Mouse (Mus musculus) heart, embryonic 14.5 days (tissue): ENCODE data around the gene Cysrt1. TPM values are rescaled to one million over a fixed set of nuclear protein-coding genes. Genes with fewer than 3 reads are reported as not detected.
"Not testable (repeated sequence)": the region's sequence is repeated elsewhere in the genome, so short reads cannot be mapped to it uniquely, and the experiment has no call there.

Experiments
- ATAC-seq: fragments of 200-750 bp; cut with Nextera tagmentation; 2 replicates; pipeline ENCODE4 v1.8.0; 2017; ENCODE audit warnings: low read depth, moderate TSS enrichment; ENCODE audit not compliant: insufficient number of reproducible peaks, insufficient read depth, low FRiP score
- H3K27ac ChIP-seq, 2 experiments: fragments of 200-500 bp in 1 of 2; fragments of 300-500 bp in 1 of 2; sonication (generic) in 1 of 2; replicated peaks in 1 of 2; 2 replicates each; pipeline ENCODE4 v1.5.1; 2012 to 2014; ENCODE audit warnings: low read depth in 2 of 2, low read length in 2 of 2, control low read depth in 1 of 2, mild to moderate bottlenecking in 1 of 2, mixed read lengths in 1 of 2; ENCODE audit not compliant: control insufficient read depth in 1 of 2, insufficient read depth in 1 of 2
- H3K27me3 ChIP-seq: fragments of 300-500 bp; sonication (generic); 2 replicates; pipeline ENCODE4 v1.6.1; 2014; ENCODE audit warnings: mild to moderate bottlenecking, low read length, control low read depth; ENCODE audit not compliant: control insufficient read depth, insufficient read depth
- H3K36me3 ChIP-seq: fragments of 300-500 bp; sonication (generic); 2 replicates; pipeline ENCODE4 v1.6.1; 2014; ENCODE audit warnings: mild to moderate bottlenecking, control low read depth, low read length, mixed read lengths; ENCODE audit not compliant: control insufficient read depth, insufficient read depth
- H3K4me1 ChIP-seq, 2 experiments: fragments of 200-500 bp in 1 of 2; fragments of 300-500 bp in 1 of 2; sonication (generic) in 1 of 2; 2 replicates each; pipeline ENCODE4 v1.6.1; 2012 to 2014; ENCODE audit warnings: low read length in 2 of 2, control low read depth in 1 of 2, mixed read lengths in 1 of 2; ENCODE audit not compliant: control insufficient read depth in 2 of 2, insufficient read depth in 2 of 2
- H3K4me2 ChIP-seq: fragments of 300-500 bp; sonication (generic); 2 replicates; pipeline ENCODE4 v1.6.1; 2014; ENCODE audit warnings: mild to moderate bottlenecking, low read length
- H3K4me3 ChIP-seq, 2 experiments: fragments of 200-500 bp in 1 of 2; fragments of 300-500 bp in 1 of 2; sonication (generic) in 1 of 2; 2 replicates each; pipeline ENCODE4 v1.5.1; 2012 to 2014; ENCODE audit warnings: low read length in 2 of 2, mild to moderate bottlenecking in 2 of 2, control low read depth in 1 of 2, low read depth in 1 of 2, moderate library complexity in 1 of 2; ENCODE audit not compliant: control insufficient read depth in 1 of 2, insufficient read depth in 1 of 2
- H3K9ac ChIP-seq: fragments of 300-500 bp; sonication (generic); 2 replicates; pipeline ENCODE4 v1.6.1; 2014; ENCODE audit warnings: mild to moderate bottlenecking, low read length
- H3K9me3 ChIP-seq: fragments of 300-500 bp; sonication (generic); 2 replicates; pipeline ENCODE4 v1.6.1; 2016; ENCODE audit warnings: low read length, control low read depth; ENCODE audit not compliant: control insufficient read depth
- WGBS: fragments of 180-500 bp; shearing (Covaris S2); extraction: QIAGEN DNeasy Blood & Tissue Kit; methylation state at CpG from one replicate; pipeline ENCODE4 v1.1.7; 2014; 5-methylcytosine and 5-hydroxymethylcytosine counted together
- polyA plus RNA-seq: library from polyadenylated mRNA; unstranded; fragments of >200 nt; fragmentation: Nextera tagmentation; extraction: Ambion mirVana; gene quantifications from 2 replicates; pipeline ENCODE4 v1.2.1, GENCODE M21; 2014

Cysrt1 gene
- polyA plus RNA-seq, 1 experiment from 2014 or later, result not detected

DNA sequence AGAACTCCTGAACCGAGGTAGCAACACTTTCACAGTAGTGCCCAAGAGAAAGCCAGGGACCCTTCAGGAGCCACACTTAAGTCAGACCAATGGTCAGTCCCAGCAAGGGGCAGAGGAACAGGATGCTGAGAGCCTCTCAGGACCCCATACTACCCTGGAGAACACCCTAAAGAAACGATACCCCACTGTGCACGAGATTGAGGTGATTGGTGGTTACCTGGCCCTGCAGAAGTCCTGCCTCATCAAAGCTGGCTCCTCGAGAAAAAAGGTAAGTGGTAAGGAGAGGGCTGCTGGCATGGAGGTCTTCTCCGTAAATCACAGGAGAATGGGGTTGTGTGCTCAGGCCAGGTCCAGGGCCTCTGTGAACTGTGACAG lies 22.0 kb upstream of the Cysrt1 start:
- Histone ChIP-seq H3K27ac (no peak overlapping the region), H3K27me3 (peaks cover 8% of the 10 kb centered on the region), H3K4me1 (peaks cover 26 to 33% of the 10 kb centered on the region in 2 experiments), H3K9ac (no peak overlapping the region), H3K9me3 (no peaks in the 10 kb centered on the region), H3K4me3 (no peak overlapping the region), H3K4me2 (peak overlapping the region; percentile 97; the same call in 1 of the 2 replicates), H3K36me3 (peaks cover 13% of the 10 kb centered on the region)
- 66% methylated on average over 5 of the region's 5 CpGs for WGBS
- no peak for ATAC-seq

- H3K9me3 ChIP-seq, result no peaks in the 10 kb centered on the region
- peak overlapping the region; percentile 62 to 70 for H3K4me3 ChIP-seq
- H3K4me2 ChIP-seq, result peak overlapping the region; percentile 97
- ATAC-seq, result no peak
- peaks cover 8% of the 10 kb centered on the region for H3K27me3 ChIP-seq
- WGBS, result 24% methylated on average over 12 of the region's 12 CpGs
- H3K9ac ChIP-seq, result peak overlapping the region; percentile 72
- no peak overlapping the region for H3K27ac ChIP-seq
- peaks cover 26 to 33% of the 10 kb centered on the region in 2 experiments for H3K4me1 ChIP-seq
- peaks cover 8% of the 10 kb centered on the region; the same call in 1 of the 2 replicates for H3K36me3 ChIP-seq
These were observed 21.5 kb upstream of the Cysrt1 start for GRCm38 (mm10) chr2:25263623-25264285.

DNA sequence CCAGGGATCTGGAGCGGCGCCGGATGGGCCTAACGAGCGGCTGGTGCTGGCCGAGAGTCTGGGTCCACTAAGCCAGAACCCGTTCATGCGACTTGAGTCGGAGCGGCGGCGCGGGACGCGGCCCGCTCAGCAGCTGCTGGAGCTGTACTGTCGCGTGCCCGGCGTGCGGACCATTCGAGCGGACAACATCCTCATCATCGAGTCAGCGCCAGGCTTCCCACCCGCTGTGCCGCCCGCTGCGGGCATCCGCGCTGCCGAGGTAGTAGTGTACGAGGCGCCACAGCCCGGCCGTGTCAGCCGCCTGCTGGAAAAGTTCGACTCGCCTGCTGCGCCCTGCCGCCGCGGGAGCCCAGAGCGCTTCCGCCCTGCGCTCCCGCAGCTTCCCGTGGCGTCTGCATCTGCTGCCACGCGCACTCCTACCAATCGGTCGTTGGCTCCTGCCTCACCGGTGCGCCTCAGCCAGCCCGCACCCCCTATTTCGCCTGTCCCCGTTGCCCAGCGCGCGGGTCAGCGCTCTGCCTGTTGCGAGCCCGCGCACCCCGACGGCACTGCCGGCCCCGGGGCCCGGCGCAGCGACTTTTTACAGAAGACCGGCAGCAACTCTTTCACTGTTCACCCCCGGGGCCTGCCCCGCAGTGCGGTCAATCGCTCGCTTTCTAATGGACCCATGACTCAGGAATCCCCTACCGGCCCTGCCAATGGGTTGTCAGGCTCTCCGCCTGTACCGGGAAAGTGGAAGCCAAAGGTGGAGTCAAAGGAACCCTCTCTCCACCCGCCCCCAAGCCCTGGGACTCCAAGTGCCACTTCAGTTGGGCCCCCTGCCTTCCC lies 20.8 kb upstream of the Cysrt1 start:
- H3K36me3 ChIP-seq, result 0 out of 2 replicates have a peak, but pooled peaks cover under 1% of the 10 kb centered on the region
- 0 out of 2 replicates have a peak, but pooled peaks have one; percentile 10 for ATAC-seq
- peaks cover 8% of the 10 kb centered on the region for H3K27me3 ChIP-seq
- peaks cover 26 to 33% of the 10 kb centered on the region in 2 experiments for H3K4me1 ChIP-seq
- peak overlapping the region; percentile 72 for H3K9ac ChIP-seq
- H3K4me3 ChIP-seq, result peak overlapping the region; percentile 62 to 70
- no peaks in the 10 kb centered on the region for H3K9me3 ChIP-seq
- WGBS, result under 1% methylated on average over 82 of the region's 82 CpGs
- H3K27ac ChIP-seq, result no peak overlapping the region
- peak overlapping the region; percentile 97 for H3K4me2 ChIP-seq

- peak; percentile 96 for ATAC-seq
- WGBS, result under 1% methylated on average over 38 of the region's 39 CpGs
- peaks cover 8% of the 10 kb centered on the region for H3K27me3 ChIP-seq
- peaks cover 25 to 32% of the 10 kb centered on the region in 2 experiments for H3K4me1 ChIP-seq
- no peaks in the 10 kb centered on the region for H3K36me3 ChIP-seq
- 0 out of 4 replicates have a peak within 1 kb of the TSS, but pooled peaks of 1 of the 2 experiments have one; percentile 24 for H3K27ac ChIP-seq
- no peaks in the 10 kb centered on the region for H3K9me3 ChIP-seq
- peak within 1 kb of the TSS; percentile 62 to 70 for H3K4me3 ChIP-seq
- peak within 1 kb of the TSS; percentile 72 for H3K9ac ChIP-seq
- peak within 1 kb of the TSS; percentile 97 for H3K4me2 ChIP-seq
These were observed 20.1 kb upstream of the Cysrt1 start, which contains the start of gene Tprn for GRCm38 (mm10) chr2:25262291-25262767. TSS of gene Tprn (plus strand) at chr2:25262618.

- no peaks in the 10 kb centered on the region for H3K9me3 ChIP-seq
- H3K9ac ChIP-seq, result peak overlapping the region; percentile 60
- peaks cover 8% of the 10 kb centered on the region for H3K27me3 ChIP-seq
- H3K4me1 ChIP-seq, result peaks cover 21 to 27% of the 10 kb centered on the region in 2 experiments
- peak overlapping the region; percentile 38 to 70 for H3K4me3 ChIP-seq
- 0 out of 4 replicates have a peak overlapping the region, but pooled peaks of 1 of the 2 experiments have one; percentile 24 for H3K27ac ChIP-seq
- no peaks in the 10 kb centered on the region for H3K36me3 ChIP-seq
- peak overlapping the region; percentile 97 for H3K4me2 ChIP-seq
- no peak; the same call in 1 of the 2 replicates for ATAC-seq
- WGBS, result 42% methylated on average over 12 of the region's 12 CpGs
These were observed 19.6 kb upstream of the Cysrt1 start for GRCm38 (mm10) chr2:25261870-25262269.

GRCm38 (mm10) chr2:25258887-25259286 lies 16.6 kb upstream of the Cysrt1 start:
- H3K4me1 ChIP-seq, result peaks cover 14 to 25% of the 10 kb centered on the region in 2 experiments
- no peak overlapping the region for H3K4me3 ChIP-seq
- ATAC-seq, result no peak
- H3K9me3 ChIP-seq, result no peaks in the 10 kb centered on the region
- no peak overlapping the region for H3K4me2 ChIP-seq
- no peaks in the 10 kb centered on the region for H3K36me3 ChIP-seq
- H3K9ac ChIP-seq, result no peak overlapping the region
- peaks cover 3% of the 10 kb centered on the region for H3K27me3 ChIP-seq
- no peak overlapping the region for H3K27ac ChIP-seq
- WGBS, result 58% methylated on average over 2 of the region's 2 CpGs

DNA sequence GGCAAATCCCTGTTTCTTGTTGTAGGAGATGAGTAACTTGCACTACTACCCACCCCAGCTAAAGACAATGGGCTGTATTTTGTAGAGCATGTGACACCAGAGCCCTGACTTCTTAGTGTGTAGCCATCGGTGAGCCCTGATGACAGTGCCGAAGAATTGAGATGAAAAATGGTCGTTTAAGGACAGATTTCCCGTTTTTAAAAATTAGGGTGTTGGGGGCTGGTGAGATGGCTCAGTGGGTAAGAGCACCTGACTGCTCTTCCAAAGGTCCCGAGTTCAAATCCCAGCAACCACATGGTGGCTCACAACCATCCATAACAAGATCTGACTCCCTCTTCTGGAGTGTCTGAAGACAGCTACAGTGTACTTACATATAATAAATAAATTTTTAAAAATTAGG lies 15.0 kb upstream of the Cysrt1 start:
- ATAC-seq, H3K27me3 ChIP-seq, H3K4me3 ChIP-seq, H3K4me2 ChIP-seq, H3K9me3 ChIP-seq, H3K9ac ChIP-seq, H3K27ac ChIP-seq: not testable (repeated sequence)
- H3K36me3 ChIP-seq, result peaks cover 14% of the 10 kb centered on the region
- H3K4me1 ChIP-seq, result peaks cover 7 to 16% of the 10 kb centered on the region in 2 experiments; a peak in 3 of 4 replicates
- 81% methylated on average over 5 of the region's 5 CpGs for WGBS
